Mouse (Mus musculus): ENCODE results near the gene Zbtb4. TPM values are rescaled to one million over a fixed set of nuclear protein-coding genes. Genes with fewer than 3 reads are reported as not detected.

The Zbtb4 gene
- polyA plus RNA-seq, 1 experiment from 2014 or later: 3.8 TPM

DNA sequence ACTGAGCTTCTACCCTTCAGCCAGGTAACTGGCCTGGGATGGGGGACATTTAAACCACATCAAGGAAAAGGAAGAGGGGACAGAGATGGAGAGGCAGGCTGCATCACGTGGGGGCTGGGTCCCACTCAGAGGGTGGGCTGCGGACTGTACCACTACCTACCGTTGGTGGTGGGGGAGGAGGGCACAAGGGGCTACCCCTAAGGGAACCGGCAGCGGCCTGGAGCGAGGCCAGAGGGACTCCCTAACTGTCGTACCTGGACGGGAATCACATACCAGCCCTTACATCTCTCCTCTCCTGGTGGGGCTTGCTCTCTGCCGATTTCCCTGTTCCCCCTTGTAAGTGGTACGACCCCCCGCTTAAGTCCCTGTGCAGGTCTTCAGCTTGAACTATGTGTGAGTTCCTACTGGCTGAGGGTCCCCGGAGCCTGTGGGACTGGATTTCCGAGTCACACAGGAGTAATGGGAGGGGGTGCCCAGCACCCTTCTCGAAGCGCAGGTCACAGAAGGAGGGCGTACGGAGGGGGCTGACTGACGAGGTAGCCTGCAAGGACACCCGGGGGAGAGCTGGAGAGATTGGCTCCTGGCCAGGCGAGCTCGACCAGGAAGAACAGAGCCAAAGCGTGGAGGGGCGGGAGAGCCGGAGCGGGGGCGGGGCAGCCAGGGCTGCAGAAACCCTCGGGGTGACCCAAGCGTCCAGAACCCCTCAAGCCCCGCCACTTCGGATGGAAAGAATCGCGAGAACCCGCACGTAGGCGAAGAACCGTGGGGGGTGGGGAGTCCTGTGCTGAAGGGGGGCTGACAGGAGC lies 34.9 kb downstream of the Zbtb4 start:
- ATAC-seq (ENCODE audit: low FRiP score, low TSS enrichment) (peak; percentile 82), DNase-seq (peak; percentile 90)
- Histone ChIP-seq H3K27me3 (ENCODE audit: control insufficient read depth, insufficient read depth, low read length) (peaks cover 31% of the 10 kb centered on the region), H3K4me1 (ENCODE audit: control insufficient read depth, insufficient read depth, low read length) (peaks cover 51% of the 10 kb centered on the region), H3K4me3 (replicated peaks; ENCODE audit: low read depth, low read length) (peak overlapping the region; percentile 59), H3K27ac (replicated peaks; ENCODE audit: low read depth, low read length) (peak overlapping the region; percentile 95), H3K4me2 (ENCODE audit: low read length) (peak overlapping the region; percentile 97), H3K9ac (replicated peaks; ENCODE audit: low read length) (peak overlapping the region; percentile 62), H3K36me3 (ENCODE audit: control insufficient read depth, insufficient read depth, low read length) (no peaks in the 10 kb centered on the region), H3K9me3 (ENCODE audit: control insufficient read depth, low read length) (no peaks in the 10 kb centered on the region)
- 1% methylated on average over 36 of the region's 36 CpGs for WGBS

DNA sequence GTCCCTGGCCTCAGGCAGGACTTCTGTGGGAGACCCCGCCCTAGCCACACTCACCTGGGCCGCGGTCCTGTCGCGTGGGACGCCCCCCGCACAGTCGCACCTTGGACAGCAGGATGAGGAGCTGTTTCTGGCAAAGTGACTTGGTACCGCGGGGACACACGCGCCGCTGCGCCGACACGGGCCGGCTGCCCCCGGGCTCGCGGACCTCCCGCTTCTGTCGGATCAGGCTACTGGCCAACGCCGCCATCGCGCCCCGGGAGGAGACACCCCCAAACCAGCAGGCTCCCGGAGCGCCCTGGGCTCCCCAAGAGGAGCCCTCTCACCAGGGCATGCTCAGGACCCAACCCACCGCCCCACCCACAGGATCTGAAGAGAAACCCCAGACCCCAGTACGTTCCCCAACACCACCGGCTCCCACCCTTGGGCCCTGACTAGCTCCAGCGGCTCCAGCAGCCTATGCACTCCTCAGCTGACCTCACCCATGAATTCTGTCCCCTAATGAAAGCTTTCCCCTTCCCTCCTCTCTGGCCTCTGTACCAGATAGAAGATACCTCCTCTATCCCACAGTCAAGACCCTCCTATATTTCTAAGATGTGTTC lies 35.8 kb downstream of the Zbtb4 start, which contains the start of gene Fgf11:
Gene Fgf11 (minus strand): TSS at position 479 of the 599 bp plus-strand sequence.
- Histone ChIP-seq H3K9me3 (ENCODE audit: control insufficient read depth, low read length) (no peaks in the 10 kb centered on the region), H3K27me3 (ENCODE audit: control insufficient read depth, insufficient read depth, low read length) (peaks cover 30% of the 10 kb centered on the region), H3K36me3 (ENCODE audit: control insufficient read depth, insufficient read depth, low read length) (no peaks in the 10 kb centered on the region), H3K4me3 (replicated peaks; ENCODE audit: low read depth, low read length) (peak within 1 kb of the TSS; percentile 59), H3K4me2 (ENCODE audit: low read length) (peak within 1 kb of the TSS; percentile 97), H3K9ac (replicated peaks; ENCODE audit: low read length) (peak within 1 kb of the TSS; percentile 62), H3K4me1 (ENCODE audit: control insufficient read depth, insufficient read depth, low read length) (peaks cover 49% of the 10 kb centered on the region), H3K27ac (replicated peaks; ENCODE audit: low read depth, low read length) (peak within 1 kb of the TSS; percentile 95)
- WGBS: under 1% methylated on average over 33 of the region's 33 CpGs
- ATAC-seq (ENCODE audit: low FRiP score, low TSS enrichment) (no peak), DNase-seq (peak; percentile 26)

DNA sequence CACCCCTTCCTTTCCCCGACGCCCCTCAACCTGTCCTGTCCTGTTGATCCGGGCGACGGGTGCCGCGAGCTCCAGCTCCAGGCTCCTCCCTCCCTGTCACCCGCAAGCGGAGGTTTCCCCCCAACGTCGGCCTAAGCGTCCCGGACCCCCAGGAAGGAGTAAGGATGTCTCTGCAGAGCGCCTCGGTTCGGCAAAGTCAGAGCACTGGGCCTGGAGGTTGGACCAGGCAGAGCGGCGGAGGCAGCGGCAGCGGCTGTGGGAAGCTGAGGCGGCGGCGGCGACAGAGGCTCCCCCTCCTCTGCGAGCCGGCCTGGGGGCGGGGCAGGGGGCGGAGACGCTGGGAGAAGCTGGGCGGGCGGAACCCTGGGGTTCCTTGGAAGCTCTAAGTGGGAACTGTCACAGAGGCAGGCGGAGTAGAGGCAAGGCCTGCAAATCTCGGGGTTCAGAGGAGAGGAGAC lies 37.0 kb downstream of the Zbtb4 start:
- Histone ChIP-seq H3K27me3 (ENCODE audit: control insufficient read depth, insufficient read depth, low read length) (peaks cover 28% of the 10 kb centered on the region), H3K4me1 (ENCODE audit: control insufficient read depth, insufficient read depth, low read length) (peaks cover 49% of the 10 kb centered on the region), H3K36me3 (ENCODE audit: control insufficient read depth, insufficient read depth, low read length) (no peaks in the 10 kb centered on the region), H3K9ac (replicated peaks; ENCODE audit: low read length) (peak overlapping the region; percentile 62), H3K9me3 (ENCODE audit: control insufficient read depth, low read length) (no peaks in the 10 kb centered on the region), H3K4me3 (replicated peaks; ENCODE audit: low read depth, low read length) (peak overlapping the region; percentile 59), H3K27ac (replicated peaks; ENCODE audit: low read depth, low read length) (peak overlapping the region; percentile 69), H3K4me2 (ENCODE audit: low read length) (peak overlapping the region; percentile 97)
- WGBS: under 1% methylated on average over 33 of the region's 33 CpGs
- ATAC-seq (ENCODE audit: low FRiP score, low TSS enrichment): no peak
- DNase-seq: peak; percentile 86

DNA sequence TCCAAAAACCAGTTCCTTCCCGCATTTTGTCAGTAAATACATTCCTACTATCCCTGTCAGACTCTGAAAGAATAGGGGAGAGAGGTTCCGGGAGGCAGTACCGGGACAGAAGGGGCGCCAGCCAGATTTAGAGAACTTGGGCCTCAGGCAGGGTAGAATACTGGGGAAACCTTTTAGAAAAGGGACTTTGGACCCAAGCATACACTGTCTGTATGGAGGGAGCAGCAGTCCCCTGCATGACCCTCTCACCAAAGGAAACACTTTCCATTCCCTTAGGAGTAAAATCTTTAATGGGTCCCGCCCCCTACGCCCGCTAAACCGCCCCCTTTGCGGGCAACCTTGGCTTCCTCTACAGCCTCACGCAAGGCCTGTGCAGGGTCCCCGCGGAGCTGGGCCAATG lies 37.6 kb downstream of the Zbtb4 start:
- no peak for ATAC-seq (ENCODE audit: low FRiP score, low TSS enrichment)
- H3K36me3 ChIP-seq (ENCODE audit: control insufficient read depth, insufficient read depth, low read length): no peaks in the 10 kb centered on the region
- peaks cover 24% of the 10 kb centered on the region for H3K27me3 ChIP-seq (ENCODE audit: control insufficient read depth, insufficient read depth, low read length)
- peak overlapping the region; percentile 97 for H3K4me2 ChIP-seq (ENCODE audit: low read length)
- peak overlapping the region; percentile 59 for H3K4me3 ChIP-seq (replicated peaks; ENCODE audit: low read depth, low read length)
- DNase-seq: no peak
- WGBS: 3% methylated on average over 12 of the region's 12 CpGs
- peak overlapping the region; percentile 62 for H3K9ac ChIP-seq (replicated peaks; ENCODE audit: low read length)
- H3K27ac ChIP-seq (replicated peaks; ENCODE audit: low read depth, low read length): peak overlapping the region; percentile 69
- H3K4me1 ChIP-seq (ENCODE audit: control insufficient read depth, insufficient read depth, low read length): peaks cover 49% of the 10 kb centered on the region
- no peaks in the 10 kb centered on the region for H3K9me3 ChIP-seq (ENCODE audit: control insufficient read depth, low read length)

DNA sequence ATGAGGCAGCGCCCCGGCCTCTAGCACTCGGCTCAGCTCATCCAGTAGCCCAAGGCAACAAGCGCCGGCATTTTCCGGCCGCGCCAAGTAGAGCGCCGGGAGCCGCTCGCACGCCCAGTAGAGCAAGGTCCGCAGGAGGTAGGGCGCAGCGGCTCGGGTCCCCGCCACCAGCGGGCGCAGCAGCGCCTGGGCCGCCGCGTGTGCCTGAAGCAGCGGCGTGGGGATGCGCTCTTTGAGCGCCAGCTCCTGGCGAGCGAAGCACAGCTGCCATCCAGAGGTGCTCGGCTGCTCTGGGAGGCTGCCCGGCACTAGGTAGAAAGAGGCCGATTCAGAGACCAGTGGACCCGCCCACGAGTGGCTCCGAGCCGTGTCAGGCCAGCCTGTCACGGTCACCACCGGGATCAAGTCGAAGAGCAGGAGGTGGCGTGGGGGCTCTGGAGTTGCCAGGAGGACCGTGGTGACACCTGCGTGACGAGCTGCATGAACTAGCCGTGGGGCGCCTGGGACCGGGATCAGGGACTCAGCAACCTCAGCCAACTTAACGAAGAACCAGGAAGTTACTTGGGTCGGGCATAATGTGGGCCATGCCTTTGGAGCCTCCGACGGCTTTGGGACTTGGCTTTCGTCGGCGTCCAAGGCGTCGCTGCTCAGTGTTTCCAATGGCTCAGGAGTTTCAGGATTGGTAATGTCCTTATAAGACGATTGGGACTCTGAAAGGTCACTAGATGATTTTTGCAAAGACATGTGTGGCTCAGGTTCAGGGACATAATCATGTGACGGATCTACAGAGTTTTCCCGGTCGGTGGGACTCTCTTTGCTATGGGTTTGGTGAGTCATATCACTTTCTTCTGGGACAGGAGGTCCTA lies 38.3 kb downstream of the Zbtb4 start:
- peak overlapping the region; percentile 97 for H3K4me2 ChIP-seq (ENCODE audit: low read length)
- DNase-seq: peak; percentile 89
- H3K36me3 ChIP-seq (ENCODE audit: control insufficient read depth, insufficient read depth, low read length): no peaks in the 10 kb centered on the region
- H3K27me3 ChIP-seq (ENCODE audit: control insufficient read depth, insufficient read depth, low read length): peaks cover 24% of the 10 kb centered on the region
- 2% methylated on average over 60 of the region's 60 CpGs for WGBS
- peak overlapping the region; percentile 59 for H3K4me3 ChIP-seq (replicated peaks; ENCODE audit: low read depth, low read length)
- no peaks in the 10 kb centered on the region for H3K9me3 ChIP-seq (ENCODE audit: control insufficient read depth, low read length)
- peak overlapping the region; percentile 69; the same call in 1 of the 2 replicates for H3K27ac ChIP-seq (replicated peaks; ENCODE audit: low read depth, low read length)
- peak overlapping the region; percentile 62 for H3K9ac ChIP-seq (replicated peaks; ENCODE audit: low read length)
- ATAC-seq (ENCODE audit: low FRiP score, low TSS enrichment): peak; percentile 29; the same call in 1 of the 2 replicates
- peaks cover 47% of the 10 kb centered on the region for H3K4me1 ChIP-seq (ENCODE audit: control insufficient read depth, insufficient read depth, low read length)

DNA sequence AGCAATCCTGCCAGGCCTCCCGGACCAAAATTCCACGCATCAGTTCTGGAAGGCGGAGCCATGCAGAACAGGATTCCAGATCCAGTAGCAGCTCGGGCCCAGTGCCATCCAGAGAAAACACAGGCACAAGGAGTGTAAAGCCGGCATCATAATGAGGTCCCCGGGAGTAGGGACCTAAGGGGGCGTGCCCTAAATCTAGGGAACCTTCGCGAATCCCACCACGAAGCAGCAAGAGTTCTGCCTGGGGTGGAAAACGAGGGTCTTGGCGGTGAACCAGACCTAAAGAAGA lies 38.9 kb downstream of the Zbtb4 start:
- Histone ChIP-seq H3K27ac (replicated peaks; ENCODE audit: low read depth, low read length) (no peak overlapping the region), H3K9ac (replicated peaks; ENCODE audit: low read length) (no peak overlapping the region), H3K27me3 (ENCODE audit: control insufficient read depth, insufficient read depth, low read length) (peaks cover 24% of the 10 kb centered on the region), H3K36me3 (ENCODE audit: control insufficient read depth, insufficient read depth, low read length) (no peaks in the 10 kb centered on the region), H3K9me3 (ENCODE audit: control insufficient read depth, low read length) (no peaks in the 10 kb centered on the region), H3K4me1 (ENCODE audit: control insufficient read depth, insufficient read depth, low read length) (peaks cover 41% of the 10 kb centered on the region), H3K4me3 (replicated peaks; ENCODE audit: low read depth, low read length) (no peak overlapping the region), H3K4me2 (ENCODE audit: low read length) (peak overlapping the region; percentile 97)
- no peak for ATAC-seq (ENCODE audit: low FRiP score, low TSS enrichment)
- no peak for DNase-seq
- WGBS: 5% methylated on average over 12 of the region's 12 CpGs

DNA sequence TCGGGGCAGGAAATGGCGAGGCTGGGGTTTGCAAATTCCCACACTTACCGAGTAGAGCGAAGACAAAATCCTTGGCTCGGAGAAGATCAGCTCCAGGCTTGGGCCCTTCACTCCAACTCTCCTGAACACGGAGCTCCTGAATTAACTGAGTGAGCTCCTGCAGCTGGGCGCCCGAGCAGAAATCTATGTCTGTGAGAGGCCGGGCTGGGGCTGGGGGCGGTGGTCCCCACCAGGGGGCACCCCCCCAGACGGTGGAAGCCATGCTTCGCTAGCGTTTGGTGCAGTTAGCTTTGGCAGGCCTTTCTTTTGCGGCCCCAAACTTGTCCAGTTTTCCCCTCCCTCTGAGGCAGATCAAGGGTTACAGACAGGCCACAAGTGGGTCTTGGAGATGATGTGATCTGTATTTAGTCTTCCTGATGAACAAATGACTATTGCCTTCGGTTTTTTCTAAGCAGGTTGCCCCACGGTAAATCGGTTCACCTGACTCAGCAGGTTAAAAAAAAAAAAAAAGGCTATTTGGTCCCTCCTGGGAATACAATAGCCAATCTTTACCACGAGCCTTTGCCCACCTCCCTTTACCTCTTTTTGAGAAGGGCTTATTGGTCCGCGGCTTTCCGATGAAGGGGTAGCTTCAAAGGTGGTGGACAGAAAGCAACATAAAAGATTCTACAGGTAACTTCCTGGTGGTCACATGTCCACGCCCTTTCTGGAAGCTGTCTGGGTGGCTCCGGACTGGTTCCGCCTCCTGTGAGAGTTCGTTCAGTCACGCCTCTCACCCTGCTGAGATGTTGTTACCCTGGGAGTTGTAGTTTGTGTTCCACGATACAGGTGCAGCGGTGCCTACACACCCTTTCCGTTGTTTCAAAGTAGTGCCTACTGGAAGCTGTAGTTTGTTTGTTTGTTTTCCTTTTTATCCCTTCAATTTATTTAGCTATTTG lies 39.5 kb downstream of the Zbtb4 start, which contains the start of gene Tmem102:
Gene Tmem102 (minus strand): TSS at position 653 of the 938 bp plus-strand sequence.
- WGBS: 6% methylated on average over 29 of the region's 29 CpGs
- peaks cover 39% of the 10 kb centered on the region for H3K4me1 ChIP-seq (ENCODE audit: control insufficient read depth, insufficient read depth, low read length)
- H3K9ac ChIP-seq (replicated peaks; ENCODE audit: low read length): no peak within 1 kb of the TSS
- no peaks in the 10 kb centered on the region for H3K36me3 ChIP-seq (ENCODE audit: control insufficient read depth, insufficient read depth, low read length)
- peak within 1 kb of the TSS; percentile 97 for H3K4me2 ChIP-seq (ENCODE audit: low read length)
- H3K27me3 ChIP-seq (ENCODE audit: control insufficient read depth, insufficient read depth, low read length): peaks cover 24% of the 10 kb centered on the region
- no peak within 1 kb of the TSS for H3K27ac ChIP-seq (replicated peaks; ENCODE audit: low read depth, low read length)
- DNase-seq (no peak), ATAC-seq (ENCODE audit: low FRiP score, low TSS enrichment) (no peak)
- H3K4me3 ChIP-seq (replicated peaks; ENCODE audit: low read depth, low read length): no peak within 1 kb of the TSS
- H3K9me3 ChIP-seq (ENCODE audit: control insufficient read depth, low read length): no peaks in the 10 kb centered on the region
